Mouse (Mus musculus): ENCODE data around the gene Olfr1000.
"Not testable (repeated sequence)": the region's sequence is repeated elsewhere in the genome, so short reads cannot be mapped to it uniquely, and the experiment has no call there.

Gene Olfr1000

DNA sequence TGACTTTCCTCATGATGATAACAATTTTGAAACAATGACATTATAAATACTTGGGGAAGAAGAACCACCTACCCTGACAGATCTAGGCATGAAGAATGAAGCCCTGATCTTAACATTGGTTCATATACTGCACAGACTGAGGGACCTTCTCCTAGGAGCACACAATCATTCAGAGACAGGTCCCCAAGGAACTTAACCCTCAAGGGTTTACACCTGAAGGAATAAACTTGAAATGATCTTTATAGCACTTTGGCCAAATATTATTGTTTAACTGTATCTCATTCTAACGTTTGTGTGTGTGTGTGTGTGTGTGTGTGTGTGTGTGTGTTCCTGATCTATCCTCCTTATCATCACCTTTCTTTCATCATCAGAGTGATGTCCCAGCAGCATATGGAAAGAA is at the start of gene Olfr1000:
TSS of gene Olfr1000 (minus strand) at position 101 of the 400 bp plus-strand sequence.
- no peak for DNase-seq

DNA sequence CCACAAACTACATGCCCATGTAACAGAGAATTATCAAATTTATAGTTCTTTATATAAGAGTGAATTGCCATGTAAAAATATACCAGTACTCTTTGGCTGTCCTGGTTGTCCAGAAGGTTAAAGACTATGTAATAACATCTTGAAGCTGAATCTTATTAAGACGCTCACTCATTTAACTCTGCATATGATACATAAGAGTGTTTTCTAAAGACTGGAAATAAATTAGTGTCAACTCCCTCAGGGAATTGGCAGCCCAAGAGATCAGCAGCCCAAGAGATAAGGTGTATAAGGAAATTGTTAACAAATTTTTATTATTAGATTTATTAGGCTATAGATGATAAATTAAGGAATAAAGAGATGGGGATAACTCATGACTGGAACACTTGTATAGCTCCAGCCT is 38.9 kb upstream of the Olfr1000 start, which contains the start of gene Olfr1002:
TSS of gene Olfr1002 (minus strand) at position 101 of the 400 bp plus-strand sequence.
- no peak for DNase-seq

DNA sequence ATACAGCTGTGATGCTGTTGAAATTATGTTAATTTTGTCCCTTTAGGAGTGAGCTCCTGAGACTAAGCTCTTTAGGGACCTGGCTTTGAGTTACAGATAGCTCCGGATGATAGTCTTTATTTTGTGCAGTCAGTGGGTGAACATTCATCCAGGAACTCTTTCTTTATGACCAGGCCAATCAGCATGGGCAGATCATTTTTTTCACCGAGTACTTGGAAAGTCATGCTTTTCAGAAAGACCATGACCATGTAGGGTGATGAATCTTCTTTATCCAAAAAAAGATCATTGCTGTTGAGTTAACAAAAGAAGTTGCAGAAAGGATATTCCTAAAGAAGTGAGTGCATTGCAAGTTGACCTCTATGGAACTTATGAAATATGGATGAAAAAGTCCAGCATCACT is 23.1 kb downstream of the Olfr1000 start, which contains the start of gene Olfr998:
TSS of gene Olfr998 (plus strand) at position 301 of the 400 bp plus-strand sequence.
- not testable (repeated sequence) for DNase-seq

DNA sequence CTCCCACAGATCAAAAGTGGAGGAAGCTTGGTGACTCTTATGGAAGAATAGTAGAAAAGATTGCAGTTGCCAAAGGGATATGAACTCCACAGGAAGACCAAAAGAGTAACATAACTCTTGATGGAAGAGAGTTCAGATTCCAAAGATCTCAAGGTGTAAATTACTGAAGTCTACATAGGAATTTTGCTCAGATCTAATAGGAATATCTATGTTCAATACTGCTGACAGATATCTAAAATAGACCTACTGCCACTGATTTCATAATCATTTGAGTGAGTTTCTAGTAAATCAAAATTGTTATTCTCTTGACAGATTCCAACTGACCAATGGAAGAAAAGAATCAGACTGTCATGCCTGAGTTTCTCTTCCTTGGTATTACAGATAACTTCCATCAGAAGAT is 32.8 kb downstream of the Olfr1000 start, which contains the start of gene Olfr996:
TSS of gene Olfr996 (plus strand) at position 301 of the 400 bp plus-strand sequence.
- no peak for DNase-seq

DNA sequence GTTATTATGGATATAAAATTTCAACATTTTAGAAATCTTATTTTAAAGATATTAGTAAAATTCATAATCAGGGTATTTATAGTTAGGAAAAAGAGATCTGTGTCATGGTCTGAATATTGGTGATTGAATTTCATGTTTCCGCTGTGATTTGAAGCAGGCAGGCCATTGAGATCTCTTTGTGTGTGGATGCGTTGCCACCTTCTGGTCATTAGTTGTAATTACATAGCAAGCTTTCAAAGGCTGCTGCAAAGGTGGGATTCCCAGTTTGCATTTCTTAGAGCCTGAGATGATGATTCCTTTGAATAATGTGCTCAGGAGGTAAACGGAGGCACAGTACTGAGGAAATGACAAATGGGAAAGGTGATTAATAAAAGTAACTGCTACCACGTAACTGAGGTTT is 50.5 kb downstream of the Olfr1000 start:
- DNase-seq, result peak; percentile 34

DNA sequence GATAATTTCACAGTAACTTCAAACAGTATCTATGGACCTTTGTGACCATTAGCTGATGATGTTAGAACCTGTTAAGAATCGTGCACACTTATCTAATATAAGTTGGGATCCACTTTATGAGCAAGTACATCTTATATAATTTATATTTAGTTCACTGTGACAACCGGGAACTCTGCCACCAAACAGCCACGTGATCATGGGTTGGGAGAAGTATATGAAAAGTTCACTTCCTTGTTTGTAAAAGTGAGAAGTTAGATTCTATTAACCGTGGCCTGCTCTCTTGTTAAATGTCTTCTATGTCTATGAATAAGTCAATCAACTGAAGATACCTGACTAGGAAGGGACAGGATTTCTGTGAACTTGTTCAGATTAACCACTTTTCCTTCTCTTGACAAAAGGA is 51.5 kb downstream of the Olfr1000 start:
- no peak for DNase-seq
